Mouse (Mus musculus): ENCODE measurements around the gene Tmpo. TPM values are rescaled to one million over a fixed set of nuclear protein-coding genes. Genes with fewer than 3 reads are reported as not detected.

Gene Tmpo
- polyA plus RNA-seq, 1 experiment, result 265 TPM

DNA sequence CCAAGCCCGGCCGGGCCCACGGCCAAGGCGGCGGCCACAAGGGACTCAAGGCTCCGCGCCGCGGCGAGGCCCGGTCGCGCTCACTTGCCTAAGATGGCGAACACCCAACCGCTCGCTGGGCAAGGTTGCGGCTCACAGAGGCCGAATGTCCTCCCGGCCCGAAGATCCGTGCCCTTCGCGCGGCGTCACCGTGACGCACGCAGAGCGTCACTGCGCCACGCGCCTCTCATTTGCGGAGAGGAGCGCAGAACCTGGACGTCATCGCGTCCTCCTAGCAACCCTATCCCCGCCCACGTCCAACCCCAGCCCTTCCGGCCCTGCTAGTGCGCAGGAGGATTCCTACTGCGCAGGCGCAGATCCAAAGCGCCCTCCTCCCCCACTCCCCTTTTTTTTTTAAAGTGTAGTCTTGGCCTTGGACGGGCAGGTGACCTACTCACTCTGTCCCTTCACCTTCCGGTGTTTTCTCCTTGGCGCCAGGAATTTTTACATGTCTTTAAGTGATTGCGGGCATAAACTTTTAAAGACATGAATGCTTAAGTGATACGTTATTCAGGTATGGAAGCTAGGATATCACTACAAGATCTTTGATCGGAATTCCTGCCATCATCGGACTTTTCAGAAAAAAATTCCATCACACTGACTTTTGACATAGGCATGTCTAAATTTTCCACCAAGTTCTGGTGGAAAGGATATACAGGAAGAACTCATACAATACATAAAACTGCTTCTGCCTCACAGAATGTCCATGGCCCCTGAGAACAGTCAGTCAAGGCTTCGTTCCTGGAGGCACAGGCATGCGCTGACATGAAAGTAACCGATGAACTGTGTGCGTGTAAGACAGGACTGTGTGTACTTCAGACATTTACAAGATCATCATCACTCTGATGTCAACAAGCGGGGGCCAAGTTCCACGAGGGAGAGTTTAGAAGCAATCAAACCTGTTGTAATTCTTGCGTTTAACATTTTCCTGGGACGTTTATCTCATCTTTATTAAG lies 57.0 kb downstream of the Tmpo start, which contains the start of gene Slc25a3:
Gene Slc25a3 (minus strand): TSS at position 232 of the 995 bp plus-strand sequence.
- peak within 1 kb of the TSS; percentile 97 for H3K4me3 ChIP-seq (ENCODE audit: low read depth, low read length)
- H3K27me3 ChIP-seq (ENCODE audit: control insufficient read depth, insufficient read depth, low read length, poor library complexity, severe bottlenecking), result no peaks in the 10 kb centered on the region
- H3K36me3 ChIP-seq (ENCODE audit: control insufficient read depth, insufficient read depth, low read length, poor library complexity, severe bottlenecking), result peaks cover 31% of the 10 kb centered on the region
- H3K27ac ChIP-seq (ENCODE audit: insufficient read depth, low read length), result peak within 1 kb of the TSS; percentile 78
- H3K9ac ChIP-seq (ENCODE audit: low read depth, poor library complexity, severe bottlenecking), result peak within 1 kb of the TSS; percentile 91
- H3K9me3 ChIP-seq (replicated peaks; ENCODE audit: control insufficient read depth, insufficient read depth, low read length, poor library complexity, severe bottlenecking), result no peaks in the 10 kb centered on the region
- H3K4me1 ChIP-seq (ENCODE audit: control insufficient read depth, insufficient read depth, low read length), result no peaks in the 10 kb centered on the region
- TF ChIP-seq POLR2A (IDR thresholded peaks at IDR 0.05; ENCODE audit: insufficient read depth, low read length), result peak; percentile 68
- no peak for TF ChIP-seq CTCF (IDR thresholded peaks at IDR 0.05; ENCODE audit: low read depth, low read length)
- no peak for TF ChIP-seq EP300 (IDR thresholded peaks at IDR 0.05; ENCODE audit: insufficient read depth, low read depth, low read length)

DNA sequence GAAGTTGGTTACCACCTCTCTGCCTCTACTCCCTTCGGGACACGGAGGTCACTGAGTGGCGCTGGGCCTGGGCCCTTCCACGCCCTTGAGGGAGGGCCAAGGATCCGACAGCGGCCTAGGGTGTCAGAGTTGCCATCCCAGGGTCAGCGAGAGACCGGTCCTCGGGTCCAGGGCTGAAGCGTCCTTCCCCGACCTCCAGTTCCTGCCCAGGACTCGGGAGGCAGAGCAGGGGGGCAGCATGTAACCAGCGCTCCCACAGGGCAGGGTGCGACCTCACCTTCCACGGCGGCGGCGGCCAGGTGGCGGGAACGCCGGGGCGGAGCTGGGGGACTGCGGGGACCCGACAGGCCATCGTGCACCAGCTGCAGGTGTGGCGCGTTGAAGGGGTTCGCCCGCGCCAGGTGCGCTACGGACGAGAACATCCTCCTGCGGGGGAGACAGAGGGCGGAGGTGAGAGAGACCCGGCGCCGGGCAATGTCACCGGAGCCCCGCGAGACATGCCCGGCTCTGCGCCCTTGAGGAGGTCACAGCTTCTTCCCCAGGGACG lies 57.8 kb downstream of the Tmpo start:
- TF ChIP-seq CTCF (IDR thresholded peaks at IDR 0.05; ENCODE audit: low read depth, low read length), result no peak
- TF ChIP-seq POLR2A (IDR thresholded peaks at IDR 0.05; ENCODE audit: insufficient read depth, low read length), result no peak
- TF ChIP-seq EP300 (IDR thresholded peaks at IDR 0.05; ENCODE audit: insufficient read depth, low read depth, low read length), result no peak
- no peaks in the 10 kb centered on the region for H3K27me3 ChIP-seq (ENCODE audit: control insufficient read depth, insufficient read depth, low read length, poor library complexity, severe bottlenecking)
- peaks cover 39% of the 10 kb centered on the region for H3K36me3 ChIP-seq (ENCODE audit: control insufficient read depth, insufficient read depth, low read length, poor library complexity, severe bottlenecking)
- H3K4me1 ChIP-seq (ENCODE audit: control insufficient read depth, insufficient read depth, low read length), result no peaks in the 10 kb centered on the region
- H3K9ac ChIP-seq (ENCODE audit: low read depth, poor library complexity, severe bottlenecking), result peak overlapping the region; percentile 91
- peak overlapping the region; percentile 97 for H3K4me3 ChIP-seq (ENCODE audit: low read depth, low read length)
- H3K9me3 ChIP-seq (replicated peaks; ENCODE audit: control insufficient read depth, insufficient read depth, low read length, poor library complexity, severe bottlenecking), result no peaks in the 10 kb centered on the region
- H3K27ac ChIP-seq (ENCODE audit: insufficient read depth, low read length), result peak overlapping the region; percentile 35

DNA sequence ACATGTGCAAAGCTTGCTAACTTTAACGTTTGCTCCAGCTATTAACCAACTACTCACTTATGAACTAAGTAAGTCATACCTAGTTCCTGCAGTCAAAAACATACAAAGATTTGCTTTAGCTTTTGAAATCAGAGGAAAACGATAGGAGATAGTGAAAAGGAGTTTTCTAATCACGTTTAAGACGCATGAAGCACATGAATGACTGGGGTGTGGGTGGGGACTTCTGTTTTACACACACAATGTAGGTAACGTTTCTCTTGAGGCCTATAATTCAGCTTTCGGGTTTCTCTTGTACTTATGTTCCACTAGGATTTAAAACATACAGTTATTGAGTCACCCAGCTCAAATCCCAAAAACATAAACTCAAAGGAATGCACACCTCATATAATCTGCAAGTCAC lies 58.5 kb downstream of the Tmpo start:
- TF ChIP-seq POLR2A (IDR thresholded peaks at IDR 0.05; ENCODE audit: insufficient read depth, low read length), result no peak
- TF ChIP-seq CTCF (IDR thresholded peaks at IDR 0.05; ENCODE audit: low read depth, low read length), result no peak
- TF ChIP-seq EP300 (IDR thresholded peaks at IDR 0.05; ENCODE audit: insufficient read depth, low read depth, low read length), result no peak
- H3K9me3 ChIP-seq (replicated peaks; ENCODE audit: control insufficient read depth, insufficient read depth, low read length, poor library complexity, severe bottlenecking), result no peaks in the 10 kb centered on the region
- no peak overlapping the region for H3K27ac ChIP-seq (ENCODE audit: insufficient read depth, low read length)
- H3K4me3 ChIP-seq (ENCODE audit: low read depth, low read length), result no peak overlapping the region
- no peaks in the 10 kb centered on the region for H3K27me3 ChIP-seq (ENCODE audit: control insufficient read depth, insufficient read depth, low read length, poor library complexity, severe bottlenecking)
- H3K36me3 ChIP-seq (ENCODE audit: control insufficient read depth, insufficient read depth, low read length, poor library complexity, severe bottlenecking), result peaks cover 46% of the 10 kb centered on the region
- no peaks in the 10 kb centered on the region for H3K4me1 ChIP-seq (ENCODE audit: control insufficient read depth, insufficient read depth, low read length)
- peak overlapping the region; percentile 91 for H3K9ac ChIP-seq (ENCODE audit: low read depth, poor library complexity, severe bottlenecking)

DNA sequence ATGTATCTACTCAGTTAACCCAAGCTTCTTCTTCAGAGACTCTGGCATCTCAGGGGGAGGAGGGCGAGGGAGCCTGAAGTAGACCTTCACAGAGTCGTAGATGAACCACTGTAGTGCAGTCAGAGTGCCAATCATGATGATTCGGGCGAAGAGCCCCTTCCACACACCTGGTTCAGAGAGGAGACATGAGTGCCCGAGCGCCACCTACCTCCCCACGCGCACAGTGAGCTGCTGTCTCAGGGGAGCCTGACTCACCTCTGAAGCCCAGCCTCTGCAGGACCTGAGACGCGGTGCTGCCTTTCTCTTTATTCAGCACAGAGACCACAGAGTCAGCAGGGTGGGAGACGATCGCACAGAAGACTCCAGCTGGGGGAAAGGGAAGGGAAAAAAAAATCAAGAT lies 64.2 kb downstream of the Tmpo start:
- H3K27me3 ChIP-seq (ENCODE audit: control insufficient read depth, insufficient read depth, low read length, poor library complexity, severe bottlenecking), result no peaks in the 10 kb centered on the region
- H3K9ac ChIP-seq (ENCODE audit: low read depth, poor library complexity, severe bottlenecking), result no peak overlapping the region
- H3K27ac ChIP-seq (ENCODE audit: insufficient read depth, low read length), result no peak overlapping the region
- H3K4me3 ChIP-seq (ENCODE audit: low read depth, low read length), result no peak overlapping the region
- no peaks in the 10 kb centered on the region for H3K4me1 ChIP-seq (ENCODE audit: control insufficient read depth, insufficient read depth, low read length)
- peak; percentile 34 for TF ChIP-seq CTCF (IDR thresholded peaks at IDR 0.05; ENCODE audit: low read depth, low read length)
- TF ChIP-seq EP300 (IDR thresholded peaks at IDR 0.05; ENCODE audit: insufficient read depth, low read depth, low read length), result no peak
- TF ChIP-seq POLR2A (IDR thresholded peaks at IDR 0.05; ENCODE audit: insufficient read depth, low read length), result no peak
- H3K9me3 ChIP-seq (replicated peaks; ENCODE audit: control insufficient read depth, insufficient read depth, low read length, poor library complexity, severe bottlenecking), result no peaks in the 10 kb centered on the region
- H3K36me3 ChIP-seq (ENCODE audit: control insufficient read depth, insufficient read depth, low read length, poor library complexity, severe bottlenecking), result peaks cover 63% of the 10 kb centered on the region

DNA sequence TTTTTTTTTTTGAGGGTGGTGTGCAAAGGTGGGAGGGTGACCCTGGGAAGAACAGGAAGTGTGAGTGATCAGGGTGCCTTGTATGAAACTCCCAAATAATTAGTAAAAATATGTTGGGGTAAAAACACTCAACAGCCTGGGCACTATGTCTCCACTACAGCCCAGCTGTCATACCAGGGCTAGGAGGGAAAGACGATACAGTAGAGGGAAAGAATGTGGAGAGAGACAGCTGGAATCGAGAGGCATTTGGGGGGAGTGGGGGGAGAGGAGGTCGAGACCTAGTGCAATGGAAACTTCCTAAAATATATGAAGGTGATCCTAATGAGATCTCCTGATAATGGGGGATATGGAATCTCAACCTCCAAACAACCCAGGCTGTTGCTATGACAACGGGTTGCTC lies 71.3 kb downstream of the Tmpo start:
- Histone ChIP-seq H3K9me3 (replicated peaks; ENCODE audit: control insufficient read depth, insufficient read depth, low read length, poor library complexity, severe bottlenecking) (no peaks in the 10 kb centered on the region), H3K4me1 (ENCODE audit: control insufficient read depth, insufficient read depth, low read length) (no peaks in the 10 kb centered on the region), H3K9ac (ENCODE audit: low read depth, poor library complexity, severe bottlenecking) (no peak overlapping the region), H3K27me3 (ENCODE audit: control insufficient read depth, insufficient read depth, low read length, poor library complexity, severe bottlenecking) (no peaks in the 10 kb centered on the region), H3K27ac (ENCODE audit: insufficient read depth, low read length) (no peak overlapping the region), H3K36me3 (ENCODE audit: control insufficient read depth, insufficient read depth, low read length, poor library complexity, severe bottlenecking) (no peaks in the 10 kb centered on the region; the same call in 1 of the 2 replicates), H3K4me3 (ENCODE audit: low read depth, low read length) (no peak overlapping the region)
- TF ChIP-seq EP300 (IDR thresholded peaks at IDR 0.05; ENCODE audit: insufficient read depth, low read depth, low read length) (no peak), POLR2A (IDR thresholded peaks at IDR 0.05; ENCODE audit: insufficient read depth, low read length) (no peak), CTCF (IDR thresholded peaks at IDR 0.05; ENCODE audit: low read depth, low read length) (no peak)

DNA sequence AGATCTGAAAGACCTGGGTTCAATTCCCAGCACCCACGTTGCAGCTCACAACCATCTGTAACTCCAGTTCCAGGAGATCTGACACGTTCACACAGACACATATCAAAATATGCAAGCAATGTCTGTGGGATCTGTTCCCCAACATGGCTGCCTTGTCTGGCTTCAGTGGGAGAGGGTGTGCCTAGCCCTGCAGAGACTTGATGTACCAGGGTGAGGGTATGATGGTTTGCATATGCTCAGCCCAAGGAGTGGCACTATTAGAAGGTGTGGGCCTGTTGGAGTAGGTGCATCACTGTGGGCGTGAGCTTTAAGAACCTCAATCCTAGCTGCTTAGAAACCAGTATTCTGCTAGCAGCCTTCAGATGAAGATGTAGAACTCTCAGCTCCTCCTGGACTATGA lies 75.1 kb downstream of the Tmpo start:
- H3K36me3 ChIP-seq (ENCODE audit: control insufficient read depth, insufficient read depth, low read length, poor library complexity, severe bottlenecking), result no peaks in the 10 kb centered on the region
- no peak for TF ChIP-seq EP300 (IDR thresholded peaks at IDR 0.05; ENCODE audit: insufficient read depth, low read depth, low read length)
- TF ChIP-seq POLR2A (IDR thresholded peaks at IDR 0.05; ENCODE audit: insufficient read depth, low read length), result no peak
- no peak for TF ChIP-seq CTCF (IDR thresholded peaks at IDR 0.05; ENCODE audit: low read depth, low read length)
- no peak overlapping the region for H3K9ac ChIP-seq (ENCODE audit: low read depth, poor library complexity, severe bottlenecking)
- no peaks in the 10 kb centered on the region for H3K27me3 ChIP-seq (ENCODE audit: control insufficient read depth, insufficient read depth, low read length, poor library complexity, severe bottlenecking)
- no peak overlapping the region for H3K27ac ChIP-seq (ENCODE audit: insufficient read depth, low read length)
- no peaks in the 10 kb centered on the region for H3K4me1 ChIP-seq (ENCODE audit: control insufficient read depth, insufficient read depth, low read length)
- H3K4me3 ChIP-seq (ENCODE audit: low read depth, low read length), result no peak overlapping the region
- H3K9me3 ChIP-seq (replicated peaks; ENCODE audit: control insufficient read depth, insufficient read depth, low read length, poor library complexity, severe bottlenecking), result no peaks in the 10 kb centered on the region

All from ES-Bruce4 (cell line).